Mouse (Mus musculus) bone marrow macrophage, adult 2 months (primary cell): ENCODE measurements at regions not wholly inside any gene's neighbourhood (a gene's known extent, or its start where the extent isn't known, plus 50 kb on each side); places are given as distances from the start of the nearest gene placed in this dataset.

ENCODE experiments used
- CTCF ChIP-seq: IDR thresholded peaks from 2 replicates; pipeline ENCODE4 v1.5.1; 2012; ENCODE audit warnings: low read depth, mild to moderate bottlenecking, low read length, moderate library complexity
- POLR2A ChIP-seq: IDR thresholded peaks from 2 replicates; pipeline ENCODE4 v1.6.1; 2012; ENCODE audit warnings: mild to moderate bottlenecking, low read depth, low read length, borderline replicate concordance

GRCm38 (mm10) chr10:17102065-17102464, 621.0 kb upstream of the Cited2 start:
- TF ChIP-seq CTCF (no peak), POLR2A (no peak)
